Mouse (Mus musculus) stomach, embryonic 14.5 days (tissue): Measurements from ENCODE around the gene Sgcd. TPM values are rescaled to one million over a fixed set of nuclear protein-coding genes. Genes with fewer than 3 reads are reported as not detected.

ENCODE experiments used
- ATAC-seq: fragments of 200-750 bp; cut with Nextera tagmentation; 2 replicates; pipeline ENCODE4 v1.8.0; 2017; ENCODE audit warnings: low read depth, moderate TSS enrichment; ENCODE audit not compliant: insufficient number of reproducible peaks, insufficient read depth, low FRiP score
- H3K27ac ChIP-seq: fragments of 300-500 bp; sonication (generic); 2 replicates; pipeline ENCODE4 v1.5.1; 2014; ENCODE audit warnings: mild to moderate bottlenecking, low read length, moderate library complexity, mixed read lengths
- H3K27me3 ChIP-seq: fragments of 300-500 bp; sonication (generic); 2 replicates; pipeline ENCODE4 v1.6.1; 2014; ENCODE audit warnings: low read length, control low read depth, mixed read lengths; ENCODE audit not compliant: control insufficient read depth, insufficient read depth
- H3K36me3 ChIP-seq: fragments of 300-500 bp; sonication (generic); 2 replicates; pipeline ENCODE4 v1.6.1; 2014; ENCODE audit warnings: mild to moderate bottlenecking, control low read depth, low read length, moderate library complexity, mixed read lengths; ENCODE audit not compliant: control insufficient read depth, insufficient read depth
- H3K4me1 ChIP-seq: fragments of 300-500 bp; sonication (generic); 2 replicates; pipeline ENCODE4 v1.6.1; 2014; ENCODE audit warnings: low read length, control low read depth, mixed read lengths; ENCODE audit not compliant: control insufficient read depth, insufficient read depth
- H3K4me2 ChIP-seq: fragments of 300-500 bp; sonication (generic); replicated peaks from 2 replicates; pipeline ENCODE4 v1.6.1; 2014; ENCODE audit warnings: low read depth, low read length, control low read depth
- H3K4me3 ChIP-seq: fragments of 300-500 bp; sonication (generic); 2 replicates; pipeline ENCODE4 v1.5.1; 2014; ENCODE audit warnings: low read depth, low read length, control low read depth
- H3K9ac ChIP-seq: fragments of 300-500 bp; sonication (generic); replicated peaks from 2 replicates; pipeline ENCODE4 v1.6.1; 2014; ENCODE audit warnings: low read depth, mild to moderate bottlenecking, control low read depth, low read length, moderate library complexity, mixed read lengths
- H3K9me3 ChIP-seq: fragments of 300-500 bp; sonication (generic); 2 replicates; pipeline ENCODE4 v1.6.1; 2016; ENCODE audit warnings: low read depth, low read length, control low read depth; ENCODE audit not compliant: control insufficient read depth
- WGBS: fragments of 180-500 bp; shearing (Covaris S2); extraction: QIAGEN DNeasy Blood & Tissue Kit; methylation state at CpG from one replicate; pipeline ENCODE4 v1.1.7; 2014; 5-methylcytosine and 5-hydroxymethylcytosine counted together
- polyA plus RNA-seq: library from polyadenylated mRNA; unstranded; fragments of >200 nt; fragmentation: Nextera tagmentation; extraction: Ambion mirVana; gene quantifications from 2 replicates; pipeline ENCODE4 v1.2.1, GENCODE M21; 2014

The Sgcd gene
- polyA plus RNA-seq, 1 experiment from 2014 or later = 8.9 TPM

GRCm38 (mm10) chr11:47759015-47759414 is 229.8 kb downstream of the Sgcd start:
- 83% methylated on average over 4 of the region's 4 CpGs for WGBS
- Histone ChIP-seq H3K36me3 (no peaks in the 10 kb centered on the region), H3K9me3 (no peaks in the 10 kb centered on the region), H3K27me3 (no peaks in the 10 kb centered on the region), H3K9ac (no peak overlapping the region), H3K4me3 (no peak overlapping the region), H3K4me1 (no peaks in the 10 kb centered on the region), H3K27ac (no peak overlapping the region), H3K4me2 (no peak overlapping the region)
- no peak for ATAC-seq

- Histone ChIP-seq H3K9me3 (no peaks in the 10 kb centered on the region), H3K27me3 (no peaks in the 10 kb centered on the region), H3K36me3 (no peaks in the 10 kb centered on the region), H3K4me1 (no peaks in the 10 kb centered on the region), H3K4me2 (no peak overlapping the region), H3K9ac (no peak overlapping the region), H3K4me3 (no peak overlapping the region), H3K27ac (no peak overlapping the region)
- WGBS = 36% methylated on average over 2 of the region's 2 CpGs
- no peak for ATAC-seq
These were observed 246.0 kb downstream of the Sgcd start for GRCm38 (mm10) chr11:47742806-47743205.

- H3K27ac ChIP-seq = no peak overlapping the region
- WGBS = 54% methylated on average over 8 of the region's 8 CpGs
- H3K4me2 ChIP-seq = no peak overlapping the region
- no peaks in the 10 kb centered on the region for H3K9me3 ChIP-seq
- ATAC-seq = peak; percentile 23; the same call in 1 of the 2 replicates
- no peak overlapping the region for H3K4me3 ChIP-seq
- no peaks in the 10 kb centered on the region for H3K4me1 ChIP-seq
- no peak overlapping the region for H3K9ac ChIP-seq
- no peaks in the 10 kb centered on the region for H3K27me3 ChIP-seq
- no peaks in the 10 kb centered on the region for H3K36me3 ChIP-seq
These were observed 283.6 kb downstream of the Sgcd start for GRCm38 (mm10) chr11:47704930-47705787.

DNA sequence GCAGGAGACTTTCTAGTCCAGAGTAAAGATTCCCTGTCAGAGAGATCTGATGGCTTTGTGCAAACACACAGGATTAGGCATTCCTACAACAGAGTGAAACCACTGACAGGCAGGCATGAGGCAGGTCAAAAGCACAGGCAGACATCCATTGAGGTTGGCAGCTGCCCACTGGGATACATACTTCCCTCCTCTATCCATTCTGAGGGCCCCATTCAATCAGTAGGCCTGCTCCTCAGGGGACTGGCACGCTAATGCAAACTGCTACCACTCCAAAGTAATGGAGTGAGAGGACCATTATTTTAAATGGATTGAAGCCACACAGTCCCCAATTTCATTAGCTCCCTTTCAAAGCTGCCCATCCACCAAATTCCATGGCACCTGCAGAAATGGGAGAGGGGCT is 293.2 kb downstream of the Sgcd start:
- no peaks in the 10 kb centered on the region for H3K4me1 ChIP-seq
- no peaks in the 10 kb centered on the region for H3K9me3 ChIP-seq
- H3K27ac ChIP-seq = no peak overlapping the region
- H3K4me3 ChIP-seq = no peak overlapping the region
- H3K36me3 ChIP-seq = no peaks in the 10 kb centered on the region
- H3K9ac ChIP-seq = no peak overlapping the region
- ATAC-seq = no peak
- WGBS = 68% methylated on average over 1 of the region's 1 CpGs
- no peaks in the 10 kb centered on the region for H3K27me3 ChIP-seq
- no peak overlapping the region for H3K4me2 ChIP-seq

DNA sequence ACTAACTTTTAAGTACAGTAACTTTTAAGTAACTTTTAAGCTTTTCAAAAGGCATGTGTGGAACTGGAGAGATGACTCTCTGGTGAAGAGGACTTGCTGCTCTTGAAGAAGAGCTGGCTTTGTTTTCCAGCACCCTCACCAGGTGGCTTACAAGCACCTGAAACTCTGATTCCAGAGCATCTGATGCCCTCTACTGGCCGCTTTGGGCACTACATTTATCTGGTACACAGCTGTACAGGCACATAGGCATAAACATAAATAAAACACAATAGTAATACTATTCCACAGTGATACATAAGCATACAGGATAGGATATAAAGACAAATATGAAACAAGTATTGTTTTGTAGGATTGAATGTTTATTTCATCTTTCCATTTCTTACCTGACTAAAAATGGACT is 330.6 kb downstream of the Sgcd start:
- Histone ChIP-seq H3K27me3 (no peaks in the 10 kb centered on the region), H3K36me3 (no peaks in the 10 kb centered on the region), H3K9ac (no peak overlapping the region), H3K9me3 (no peaks in the 10 kb centered on the region), H3K27ac (no peak overlapping the region), H3K4me1 (no peaks in the 10 kb centered on the region), H3K4me2 (no peak overlapping the region), H3K4me3 (no peak overlapping the region)
- no peak for ATAC-seq
- WGBS = 4% methylated on average over 1 of the region's 1 CpGs

DNA sequence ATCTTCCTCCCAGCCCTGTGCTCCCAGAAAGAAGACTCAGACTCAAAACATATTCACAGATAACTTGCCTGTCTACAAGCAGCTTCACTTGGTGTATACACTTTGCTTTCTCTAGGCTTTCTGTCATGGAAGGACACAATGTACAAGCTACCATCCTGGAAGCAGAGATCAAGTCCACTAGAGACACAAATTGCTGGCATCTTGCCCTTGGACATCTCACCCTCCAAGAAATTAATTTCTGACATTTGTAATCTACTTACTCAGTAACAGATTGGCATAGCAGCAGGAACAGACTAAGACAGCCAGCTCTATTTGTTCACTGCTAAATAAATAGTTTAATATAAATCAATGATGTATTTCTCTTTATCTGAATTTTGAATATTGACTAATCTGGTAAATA is 342.9 kb downstream of the Sgcd start:
- Histone ChIP-seq H3K27me3 (no peaks in the 10 kb centered on the region), H3K27ac (no peak overlapping the region), H3K36me3 (no peaks in the 10 kb centered on the region), H3K4me1 (no peaks in the 10 kb centered on the region), H3K9me3 (no peaks in the 10 kb centered on the region), H3K9ac (no peak overlapping the region), H3K4me3 (no peak overlapping the region), H3K4me2 (no peak overlapping the region)
- no peak for ATAC-seq

DNA sequence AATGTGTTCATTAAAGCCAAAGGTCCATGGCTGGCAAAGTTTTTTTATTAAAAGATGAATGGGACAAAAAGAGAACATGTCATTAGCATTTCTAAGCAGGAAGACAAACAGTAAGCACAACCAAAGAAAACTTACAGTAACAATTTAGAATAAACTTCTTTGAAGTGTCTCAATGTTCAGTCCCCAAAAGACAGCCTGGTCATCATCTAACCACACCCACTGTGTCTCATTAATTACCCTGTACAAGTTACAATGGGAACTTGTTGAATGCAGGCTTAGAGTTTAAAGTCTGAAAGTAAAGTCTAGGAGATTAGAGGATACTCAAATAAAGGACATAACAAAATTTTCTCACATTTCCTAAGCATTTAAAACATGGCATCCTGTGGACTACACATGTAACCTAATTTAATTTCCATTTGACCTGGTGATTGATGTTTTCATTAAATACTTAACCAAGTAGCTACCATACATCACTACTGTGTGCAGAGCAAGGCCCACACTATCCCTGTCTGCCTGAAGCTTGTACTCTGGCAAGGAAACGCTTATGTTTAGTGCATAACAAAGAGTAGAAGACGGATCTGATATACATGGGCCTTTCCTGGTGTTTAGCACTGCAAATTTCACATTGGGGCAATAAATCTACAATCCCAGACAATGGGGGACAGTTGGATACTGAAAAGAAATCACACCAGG is 347.1 kb downstream of the Sgcd start:
- no peak overlapping the region for H3K9ac ChIP-seq
- H3K4me1 ChIP-seq = no peaks in the 10 kb centered on the region
- no peak overlapping the region for H3K4me2 ChIP-seq
- no peak overlapping the region for H3K4me3 ChIP-seq
- no peaks in the 10 kb centered on the region for H3K36me3 ChIP-seq
- no peaks in the 10 kb centered on the region for H3K27me3 ChIP-seq
- no peak for ATAC-seq
- 42% methylated on average over 2 of the region's 2 CpGs for WGBS
- H3K9me3 ChIP-seq = no peaks in the 10 kb centered on the region
- no peak overlapping the region for H3K27ac ChIP-seq

GRCm38 (mm10) chr11:47640556-47640955 is 348.2 kb downstream of the Sgcd start:
- H3K4me1 ChIP-seq = no peaks in the 10 kb centered on the region
- H3K27me3 ChIP-seq = no peaks in the 10 kb centered on the region
- no peak overlapping the region for H3K27ac ChIP-seq
- 42% methylated on average over 1 of the region's 1 CpGs for WGBS
- H3K4me2 ChIP-seq = no peak overlapping the region
- H3K4me3 ChIP-seq = no peak overlapping the region
- no peak for ATAC-seq
- H3K36me3 ChIP-seq = no peaks in the 10 kb centered on the region
- no peak overlapping the region for H3K9ac ChIP-seq
- H3K9me3 ChIP-seq = no peaks in the 10 kb centered on the region
